Mouse (Mus musculus) layer of hippocampus, adult 18-20 months (tissue): Measurements from ENCODE around the gene Sft2d1. TPM values are rescaled to one million over a fixed set of nuclear protein-coding genes. Genes with fewer than 3 reads are reported as not detected.
"Not testable (repeated sequence)": the region's sequence is repeated elsewhere in the genome, so short reads cannot be mapped to it uniquely, and the experiment has no call there.

Source experiments
- DNase-seq, 2 experiments: peaks; one replicate each; pipeline ENCODE4 v3.0.0; 2022; ENCODE audit warnings: low spot score in 2 of 2
- total RNA-seq, 2 experiments: library from RNA; stranded (reverse); gene quantifications; 2 replicates each; pipeline ENCODE4 v1.2.3; 2021

Gene Sft2d1
- total RNA-seq, 2 experiments from 2014 or later: 52.1 to 53.9 TPM

GRCm38 (mm10) chr17:8301515-8301914 lies 9.4 kb upstream of the Sft2d1 start:
- no peak for DNase-seq

GRCm38 (mm10) chr17:8302772-8303438 lies 8.0 kb upstream of the Sft2d1 start:
- DNase-seq: no peak

- no peak for DNase-seq
These were observed 7.2 kb upstream of the Sft2d1 start for GRCm38 (mm10) chr17:8303671-8304070.

- DNase-seq: no peak
These were observed 5.1 kb upstream of the Sft2d1 start for GRCm38 (mm10) chr17:8305801-8306200.

DNA sequence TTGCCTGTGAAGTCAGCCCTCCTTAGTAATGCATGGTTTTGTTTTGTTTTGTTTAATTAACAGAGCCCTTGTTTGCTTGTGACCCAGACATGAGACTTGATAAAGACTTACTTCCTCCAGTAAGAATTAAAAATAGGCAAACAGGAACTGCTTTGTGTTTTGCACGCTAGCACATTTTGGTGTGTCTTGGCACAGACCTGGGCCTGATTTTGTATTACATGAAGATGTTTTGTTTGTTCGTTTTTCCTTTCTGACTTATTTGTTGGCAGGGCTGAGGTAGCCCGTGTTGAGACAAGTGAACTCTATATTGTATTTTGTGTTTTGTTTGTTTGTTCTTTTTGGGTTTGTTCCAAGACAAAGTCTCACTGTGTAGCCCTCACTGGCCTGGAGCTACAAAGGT lies 849 bp downstream of the Sft2d1 start:
- DNase-seq: no peak

GRCm38 (mm10) chr17:8313976-8314375 lies 3.1 kb downstream of the Sft2d1 start:
- DNase-seq: no peak

- DNase-seq: peak in 1 of 2 experiments; percentile 34
These were observed 5.3 kb downstream of the Sft2d1 start for GRCm38 (mm10) chr17:8316251-8316650.

- not testable (repeated sequence) for DNase-seq
These were observed 16.0 kb downstream of the Sft2d1 start for GRCm38 (mm10) chr17:8326877-8327276.

DNA sequence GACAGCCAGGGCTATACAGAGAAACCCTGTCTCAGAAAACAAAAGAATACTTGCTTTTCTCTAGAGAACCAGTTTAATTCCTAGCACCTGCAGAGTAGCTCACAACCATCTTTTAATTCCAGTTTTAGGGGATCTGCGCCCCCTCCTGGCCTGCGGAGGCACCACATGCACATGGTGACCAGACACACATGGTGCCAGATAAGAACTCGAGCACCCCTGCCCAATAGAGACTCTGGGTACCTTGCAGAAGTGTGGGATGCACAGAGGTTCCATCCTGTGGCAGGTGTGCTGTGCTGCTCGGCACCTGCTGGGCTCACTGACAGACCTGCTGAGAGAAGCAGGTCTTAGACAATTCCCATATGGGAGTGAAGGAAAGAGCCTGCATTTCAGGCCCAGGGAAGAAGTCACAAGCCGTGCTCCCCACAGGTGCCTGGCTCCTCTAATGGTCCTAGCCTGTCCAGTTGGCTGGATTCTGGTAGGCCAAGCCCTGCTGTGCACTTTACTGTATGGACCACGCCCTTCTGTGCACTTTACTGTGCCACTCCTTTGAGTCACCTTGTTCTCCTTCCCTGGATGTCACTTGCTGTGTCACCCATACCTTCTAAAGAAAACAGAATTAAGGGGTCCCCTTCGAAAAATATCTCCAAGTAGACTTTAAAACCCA lies 17.7 kb downstream of the Sft2d1 start:
- DNase-seq: no peak

GRCm38 (mm10) chr17:8330602-8331001 lies 19.7 kb downstream of the Sft2d1 start:
- no peak for DNase-seq

DNA sequence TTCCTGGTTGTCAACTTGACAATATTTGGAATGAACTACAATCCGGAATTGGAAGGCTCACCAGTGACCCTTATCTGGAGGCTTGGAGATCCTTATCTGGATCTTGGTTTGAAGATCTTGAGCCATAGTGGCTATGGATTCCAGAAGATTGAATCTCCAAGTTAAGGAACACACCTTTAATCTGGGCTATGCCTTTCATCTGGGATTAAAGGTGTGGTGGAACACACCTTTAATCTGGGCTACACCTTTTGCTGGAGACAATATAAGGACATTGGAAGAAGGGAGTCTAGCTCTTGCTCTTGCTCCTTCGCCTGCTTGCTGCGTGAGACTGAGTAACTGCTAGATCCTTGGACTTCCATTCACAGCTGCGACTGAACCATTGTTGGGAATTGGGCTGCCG lies 26.3 kb downstream of the Sft2d1 start, which contains the start of gene Prr18:
TSS of gene Prr18 (plus strand) at position 301 of the 400 bp plus-strand sequence.
- DNase-seq: not testable (repeated sequence)

DNA sequence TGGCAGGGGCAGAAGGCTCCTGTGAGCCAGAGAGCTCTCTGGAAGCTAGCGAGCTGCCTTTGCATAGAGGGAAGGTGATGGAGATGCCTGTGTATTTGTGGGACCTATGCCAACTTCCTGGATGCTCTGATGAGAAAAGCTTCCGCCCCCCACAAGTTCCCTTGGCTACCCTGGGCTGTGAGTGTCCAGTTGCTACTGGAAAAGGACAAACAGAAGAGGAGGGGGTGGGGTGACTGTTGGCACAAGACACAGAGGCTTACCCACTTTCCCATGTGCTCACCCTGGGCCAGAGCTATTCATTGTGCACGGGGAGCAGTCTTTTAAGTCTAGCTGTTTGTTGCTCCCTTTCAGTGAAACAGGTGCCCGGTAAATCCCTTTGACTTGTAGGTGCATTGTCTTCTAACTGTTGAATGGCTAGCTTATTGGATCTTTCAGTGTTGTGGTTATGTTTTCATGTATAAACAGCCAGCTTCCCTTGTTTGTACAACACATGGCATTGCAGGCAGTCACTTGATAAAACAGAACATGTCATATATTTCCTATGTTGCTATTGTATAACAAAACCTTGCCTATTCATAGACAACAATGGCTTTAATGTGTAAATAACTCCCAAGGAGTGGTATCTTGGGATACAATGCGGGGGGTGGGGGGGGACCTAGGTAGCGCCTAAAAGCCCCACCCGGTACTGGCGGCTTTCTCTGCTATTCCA lies 28.9 kb downstream of the Sft2d1 start:
- DNase-seq: no peak

DNA sequence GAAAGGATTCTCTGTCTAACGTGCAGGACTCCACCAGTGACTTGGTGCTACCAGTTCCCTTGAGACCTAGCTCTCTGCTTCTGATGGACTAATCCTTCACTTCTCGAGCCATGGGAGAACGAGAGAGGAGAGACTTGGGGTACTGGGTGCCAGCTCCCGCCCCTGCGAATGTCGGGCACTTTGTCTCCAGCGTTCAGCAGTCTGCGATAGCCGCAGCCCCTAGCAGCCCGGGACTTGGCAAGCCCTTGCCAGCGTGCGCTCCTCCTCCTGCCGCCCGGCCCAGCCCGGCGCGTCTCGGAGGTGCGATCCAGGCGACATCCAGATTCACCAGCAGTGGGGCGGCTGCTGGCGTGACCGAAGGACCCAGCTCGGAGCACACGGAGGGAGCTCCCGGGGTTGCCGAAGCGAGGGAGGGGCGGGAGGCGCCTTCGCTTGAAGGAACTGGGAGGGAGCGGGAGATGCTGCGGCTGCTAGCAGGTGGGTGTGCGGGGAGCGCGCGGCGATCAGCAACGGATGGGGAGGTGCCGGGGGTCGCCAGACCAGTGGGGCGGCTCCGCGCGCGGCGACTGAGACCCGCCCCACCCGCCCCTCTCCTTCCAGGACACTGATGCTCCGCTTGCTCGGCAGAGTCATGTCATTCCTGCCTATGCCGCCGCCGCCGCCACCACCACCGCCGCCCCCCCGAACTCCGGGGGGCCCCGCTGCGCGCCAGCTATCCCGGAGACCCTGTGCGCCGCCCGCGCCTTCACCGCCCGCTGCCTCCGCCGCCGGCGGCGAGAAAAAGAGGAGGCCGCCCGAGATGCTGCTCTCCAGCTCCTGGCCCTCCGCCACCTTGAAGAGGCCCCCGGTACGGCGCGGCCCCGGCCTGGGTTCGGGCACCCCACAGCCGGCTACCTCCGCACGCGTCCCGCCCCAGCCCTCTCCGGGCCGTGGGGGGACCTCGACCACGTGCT lies 29.8 kb downstream of the Sft2d1 start:
- peak; percentile 34 to 53 for DNase-seq

DNA sequence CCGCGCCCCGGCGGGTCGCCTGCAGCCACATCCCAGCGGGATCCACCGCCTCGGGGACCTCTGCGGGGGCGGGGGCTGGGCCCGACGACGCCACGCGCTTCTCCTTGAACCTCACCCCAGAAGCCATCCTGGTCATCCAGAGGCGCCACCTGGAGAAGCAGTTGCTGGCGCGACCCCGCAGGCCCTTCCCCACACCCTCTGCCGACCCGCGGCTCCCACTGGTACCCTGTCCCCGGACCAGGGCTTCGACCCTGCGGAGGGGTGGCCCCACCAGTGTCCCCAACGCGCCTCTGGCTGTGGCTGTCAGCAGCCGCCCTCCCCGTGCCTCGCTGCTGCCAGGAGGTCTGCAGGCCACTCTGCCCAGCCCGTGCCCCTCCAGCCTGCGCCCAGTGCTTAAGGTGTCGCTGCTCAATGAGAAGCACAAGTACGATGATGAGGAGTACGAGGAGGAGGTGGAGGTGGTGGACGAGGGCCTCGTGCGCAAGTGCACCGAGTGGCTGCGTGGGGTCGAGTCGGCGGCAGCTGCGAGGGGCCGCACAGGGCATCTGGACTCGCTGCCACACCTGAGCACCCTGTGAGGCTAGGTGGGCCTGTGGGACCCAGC lies 30.6 kb downstream of the Sft2d1 start:
- DNase-seq: no peak

DNA sequence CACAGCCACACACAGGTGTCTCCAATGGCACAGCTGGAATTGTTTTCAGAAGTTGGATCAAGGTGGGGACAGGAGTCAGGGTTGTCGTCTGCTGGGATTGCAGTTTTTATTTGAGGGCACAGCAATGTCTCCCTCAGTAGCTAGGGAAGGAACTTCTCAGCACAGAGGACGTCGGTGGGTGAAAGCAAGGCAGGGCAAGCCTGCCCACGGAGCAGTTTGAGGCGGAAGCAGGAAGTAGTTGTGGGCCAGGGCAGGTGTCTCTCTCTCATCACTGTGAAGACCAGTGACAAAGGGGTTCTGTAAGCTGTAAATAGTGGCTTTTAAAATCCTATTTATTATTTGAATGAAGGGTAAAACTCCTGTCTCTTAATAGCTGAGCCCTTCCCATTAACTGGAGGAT lies 31.8 kb downstream of the Sft2d1 start:
- no peak for DNase-seq

- peak in 1 of 2 experiments; percentile 28 for DNase-seq
These were observed 32.5 kb downstream of the Sft2d1 start for GRCm38 (mm10) chr17:8343416-8343815.

DNA sequence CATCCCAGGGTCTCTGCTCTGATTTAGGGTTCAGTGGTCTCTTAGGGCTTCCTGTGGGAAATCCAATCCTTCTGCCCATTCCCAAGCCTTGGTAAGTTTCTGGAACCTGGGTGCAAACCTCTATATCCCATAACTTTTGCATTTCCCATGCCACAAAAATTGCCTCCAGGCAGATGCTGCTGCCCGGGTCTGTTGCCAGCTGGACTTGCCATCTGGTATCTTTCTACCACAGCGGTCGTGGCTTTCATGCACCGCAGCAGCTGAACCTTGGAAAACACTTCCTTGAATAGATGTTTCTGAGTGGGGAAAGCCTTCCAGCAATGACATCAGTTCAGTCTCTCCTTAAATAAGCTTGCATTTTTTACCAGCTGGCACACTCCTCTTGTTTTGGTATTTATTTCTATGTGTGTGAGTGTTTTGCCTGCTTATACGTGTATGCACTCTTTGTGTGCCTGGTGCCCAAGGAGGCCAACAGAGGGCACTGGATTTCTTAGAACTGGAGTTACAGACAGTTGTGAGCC lies 36.9 kb downstream of the Sft2d1 start:
- DNase-seq: no peak

GRCm38 (mm10) chr17:8348941-8349340 lies 38.0 kb downstream of the Sft2d1 start:
- no peak for DNase-seq

DNA sequence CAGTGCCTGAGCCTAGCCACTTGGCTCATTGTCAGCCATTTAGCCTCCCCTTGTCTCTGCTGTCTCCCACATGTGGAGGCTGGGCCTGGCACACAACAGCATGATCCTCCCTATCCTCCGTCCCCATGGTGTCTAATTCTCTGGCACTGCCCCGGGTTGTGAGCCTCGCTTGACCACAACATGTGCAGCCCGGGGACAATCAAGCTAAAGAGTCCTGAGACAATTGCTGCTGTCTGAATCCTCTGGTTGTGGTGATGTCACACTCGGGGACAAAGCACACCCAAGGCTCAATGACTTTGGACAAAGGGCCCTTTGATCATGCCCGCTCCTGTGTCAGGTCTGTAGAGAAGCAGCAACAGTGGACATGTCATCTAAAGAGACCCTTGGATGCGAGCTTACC lies 40.2 kb downstream of the Sft2d1 start:
- peak in 1 of 2 experiments; percentile 64 for DNase-seq

DNA sequence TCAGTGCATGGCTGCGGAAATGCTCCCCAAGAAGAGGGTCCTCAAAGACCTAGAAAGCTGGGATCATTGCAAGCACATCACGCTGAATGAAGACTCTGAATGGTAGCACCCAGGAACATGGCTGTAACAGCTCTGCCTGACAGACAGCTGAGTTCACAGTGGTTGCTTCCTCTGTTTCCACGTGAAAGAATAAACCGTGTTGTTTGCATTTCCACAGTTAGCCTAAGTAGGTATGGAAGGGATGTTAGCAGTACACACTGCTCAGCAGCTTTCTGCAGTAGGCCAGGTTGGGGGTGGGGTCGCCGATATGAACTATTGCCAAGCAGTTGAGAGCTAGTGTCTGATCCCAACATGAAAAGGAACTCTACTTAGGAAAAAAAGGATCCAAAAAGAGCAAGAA lies 44.8 kb downstream of the Sft2d1 start, which contains the start of gene T2:
TSS of gene T2 (plus strand) at position 301 of the 400 bp plus-strand sequence.
- DNase-seq: no peak
